Comparison of ENCODE assay signal across 9 mouse cellular contexts in genomic region chr13:114523116-114523515, GRCm38 (mm10).
DNase-seq lines count a peak whose midpoint lies in the region; ATAC-seq and TF ChIP-seq lines count a peak whose summit lies in the region.
"Had no signal": no experiment of that assay in that cellular context is flagged by ENCODE, and none has a peak within 500 bp of the region (broad histone marks: within the 10 kb centered on the region; RNA-seq: fewer than 3 reads in every experiment).

No protein-coding gene starts in this region.

- DNase-seq in hindbrain, embryonic 10.5 days (ENCODE audit: low spot score), result peak; percentile 16
- DNase-seq in CH12.LX (ENCODE audit: extremely low read depth), result peak; percentile 63
- DNase-seq in embryo, embryonic 11 days, result peak; percentile 70
- DNase-seq in limb, embryonic 14.5 days (ENCODE audit: low spot score), result peak; percentile 17
- peak; percentile 12 for DNase-seq in right cerebral cortex, postnatal 14 days
- no peak for DNase-seq in gastrocnemius, postnatal 36 days
- DNase-seq in gastrocnemius, adult 8-10 months (ENCODE audit: low spot score in 2 of 2), result no peak

- WGBS in hindbrain, embryonic 10.5 days, result 26% methylated on average over 3 of the region's 3 CpGs
- WGBS in hindbrain, embryonic 16.5 days, result 20% methylated on average over 3 of the region's 3 CpGs
- WGBS in limb, embryonic 14.5 days, result 28% methylated on average over 3 of the region's 3 CpGs

- in situ Hi-C loops in CH12.LX (cut with MboI; ENCODE audit: low pct_ligation_motif_present, low pct_unique_long_range_greater_than_20kb, low sequenced_read_pairs), result no loop called here

- no peaks in the 10 kb centered on the region for H3K9me3 ChIP-seq in hindbrain, embryonic 10.5 days
- H3K9me3 ChIP-seq in hindbrain, embryonic 16.5 days (ENCODE audit: control insufficient read depth, low read length), result no peaks in the 10 kb centered on the region
- no peaks in the 10 kb centered on the region for H3K9me3 ChIP-seq in CH12.LX (replicated peaks; ENCODE audit: low read length)
- H3K9me3 ChIP-seq in limb, embryonic 14.5 days (ENCODE audit: control insufficient read depth, low read length), result no peaks in the 10 kb centered on the region
- H3K9me3 ChIP-seq: neural tube, embryonic 13.5 days had no signal

- H3K4me2 ChIP-seq in hindbrain, embryonic 16.5 days (ENCODE audit: low read length), result no peak overlapping the region
- H3K4me2 ChIP-seq in CH12.LX (ENCODE audit: insufficient read depth, low read depth, poor library complexity, severe bottlenecking), result 0 out of 2 replicates have a peak overlapping the region, but pooled peaks have one; percentile 1
- H3K4me2 ChIP-seq in limb, embryonic 14.5 days (replicated peaks; ENCODE audit: low read depth, low read length, severe bottlenecking), result no peak overlapping the region
- H3K4me2 ChIP-seq: neural tube, embryonic 13.5 days had no signal

- no peaks in the 10 kb centered on the region for H3K27me3 ChIP-seq in hindbrain, embryonic 10.5 days (ENCODE audit: insufficient read depth, poor library complexity, severe bottlenecking)
- H3K27me3 ChIP-seq in hindbrain, embryonic 16.5 days (replicated peaks; ENCODE audit: control insufficient read depth, insufficient read depth, low read length), result no peaks in the 10 kb centered on the region
- H3K27me3 ChIP-seq in CH12.LX (replicated peaks), result no peaks in the 10 kb centered on the region
- no peaks in the 10 kb centered on the region for H3K27me3 ChIP-seq in limb, embryonic 14.5 days (ENCODE audit: control insufficient read depth, insufficient read depth, low read length)
- H3K27me3 ChIP-seq: neural tube, embryonic 13.5 days had no signal

- peak in 1 of 2 experiments; percentile 78; a peak in 2 of 4 replicates for TF ChIP-seq CTCF in CH12.LX (conservative IDR thresholded peaks at IDR 0.05 in 1 of 2, IDR thresholded peaks at IDR 0.05 in 1 of 2; ENCODE audit: low read depth in 2 of 2, low read length in 2 of 2)

- H3K4me1 ChIP-seq in hindbrain, embryonic 10.5 days (replicated peaks), result peaks cover 6% of the 10 kb centered on the region; the same call in 1 of the 2 replicates
- H3K4me1 ChIP-seq in hindbrain, embryonic 16.5 days (ENCODE audit: control insufficient read depth, insufficient read depth, low read depth, low read length), result no peaks in the 10 kb centered on the region
- H3K4me1 ChIP-seq in CH12.LX (ENCODE audit: control insufficient read depth in 1 of 2, insufficient read depth in 2 of 2), result 0 out of 4 replicates have a peak, but pooled peaks cover 0 to 2% of the 10 kb centered on the region in 2 experiments
- H3K4me1 ChIP-seq in limb, embryonic 14.5 days (ENCODE audit: control insufficient read depth, insufficient read depth, low read length), result no peaks in the 10 kb centered on the region
- H3K4me1 ChIP-seq: neural tube, embryonic 13.5 days had no signal

- H3K9ac ChIP-seq in hindbrain, embryonic 16.5 days (ENCODE audit: low read depth, low read length), result no peak overlapping the region
- H3K9ac ChIP-seq in CH12.LX (ENCODE audit: insufficient read depth, low read depth), result no peak overlapping the region
- H3K9ac ChIP-seq in limb, embryonic 14.5 days (ENCODE audit: low read depth, low read length, severe bottlenecking), result no peak overlapping the region
- H3K9ac ChIP-seq: neural tube, embryonic 13.5 days had no signal

- H3K36me3 ChIP-seq in hindbrain, embryonic 10.5 days, result no peaks in the 10 kb centered on the region
- H3K36me3 ChIP-seq in hindbrain, embryonic 16.5 days (ENCODE audit: control insufficient read depth, insufficient read depth, low read length), result no peaks in the 10 kb centered on the region
- no peaks in the 10 kb centered on the region for H3K36me3 ChIP-seq in CH12.LX (replicated peaks in 1 of 2; ENCODE audit: control insufficient read depth in 1 of 2, insufficient read depth in 1 of 2, low read length in 1 of 2)
- no peaks in the 10 kb centered on the region for H3K36me3 ChIP-seq in limb, embryonic 14.5 days (ENCODE audit: control insufficient read depth, insufficient read depth, low read length)
- H3K36me3 ChIP-seq: neural tube, embryonic 13.5 days had no signal

- H3K27ac ChIP-seq in hindbrain, embryonic 10.5 days, result no peak overlapping the region
- H3K27ac ChIP-seq in hindbrain, embryonic 16.5 days (ENCODE audit: low read depth, low read length), result no peak overlapping the region
- no peak overlapping the region for H3K27ac ChIP-seq in CH12.LX (ENCODE audit: insufficient read depth, low read depth)
- no peak overlapping the region for H3K27ac ChIP-seq in limb, embryonic 14.5 days (replicated peaks; ENCODE audit: low read depth, low read length)
- H3K27ac ChIP-seq: neural tube, embryonic 13.5 days had no signal

- H3K79me2 ChIP-seq in CH12.LX (replicated peaks; ENCODE audit: control insufficient read depth, extremely low read depth, insufficient read depth, poor library complexity, severe bottlenecking), result no peaks in the 10 kb centered on the region

- ATAC-seq in hindbrain, embryonic 16.5 days, result no peak
- no peak for ATAC-seq in limb, embryonic 14.5 days (ENCODE audit: low FRiP score, low read depth)

- no peak overlapping the region for H3K4me3 ChIP-seq in hindbrain, embryonic 10.5 days
- H3K4me3 ChIP-seq in hindbrain, embryonic 16.5 days (ENCODE audit: low read length), result no peak overlapping the region
- no peak overlapping the region for H3K4me3 ChIP-seq in CH12.LX (replicated peaks in 1 of 3; ENCODE audit: low read depth in 2 of 3, low read length in 2 of 3, poor library complexity in 1 of 3)
- no peak overlapping the region for H3K4me3 ChIP-seq in limb, embryonic 14.5 days (replicated peaks; ENCODE audit: low read length)
- H3K4me3 ChIP-seq: neural tube, embryonic 13.5 days had no signal

- TF ChIP-seq RAD21 in CH12.LX (IDR thresholded peaks at IDR 0.05; ENCODE audit: low read depth, low read length), result peak; percentile 76

- no peak for TF ChIP-seq EP300 in CH12.LX (IDR thresholded peaks at IDR 0.05; ENCODE audit: low read length)

- dilution Hi-C loops in CH12.LX (cut with MboI; ENCODE audit: extremely low pct_ligation_motif_present, extremely low pct_unique_long_range_greater_than_20kb, low sequenced_read_pairs), result no loop called here

- intact Hi-C loops in gastrocnemius, postnatal 36 days (cut with DNase I), result no loop called here

- TF ChIP-seq POLR2A in CH12.LX (IDR thresholded peaks at IDR 0.05; ENCODE audit: low read depth, low read length), result no peak
- TF ChIP-seq POLR2A in limb, embryonic 14.5 days (IDR thresholded peaks at IDR 0.05; ENCODE audit: borderline replicate concordance, extremely low read depth, insufficient read depth, insufficient read length), result no peak

TF ChIP-seq in CH12.LX, 34 proteins besides CTCF, POLR2A, EP300 and RAD21:
- TF ChIP-seq CHD2 (IDR thresholded peaks at IDR 0.05; ENCODE audit: low read length) (peak; percentile 88), SMC3 (IDR thresholded peaks at IDR 0.05; ENCODE audit: low read depth, low read length) (peak; percentile 73), JUND (conservative IDR thresholded peaks at IDR 0.05; ENCODE audit: low read depth, low read length) (no peak)

Comparison
In these comparisons a context has a peak if more than half of its experiments do, and no peak if none do; other contexts are left out.
1. DNase-seq: peak in hindbrain, embryonic 10.5 days (single experiment), CH12.LX (single experiment), embryo, embryonic 11 days (single experiment), limb, embryonic 14.5 days (single experiment) and right cerebral cortex, postnatal 14 days (single experiment); none in gastrocnemius, postnatal 36 days (0 of 2) and gastrocnemius, adult 8-10 months (0 of 2).